Mouse (Mus musculus) heart, embryonic 12.5 days (tissue): Measurements from ENCODE around the gene Smpd4. TPM values are rescaled to one million over a fixed set of nuclear protein-coding genes. Genes with fewer than 3 reads are reported as not detected.

ENCODE experiments used
- ATAC-seq: fragments of 200-750 bp; cut with Nextera tagmentation; 2 replicates; pipeline ENCODE4 v1.8.0; 2017; ENCODE audit warnings: moderate TSS enrichment, moderate library complexity; ENCODE audit not compliant: insufficient number of reproducible peaks, low FRiP score
- H3K27ac ChIP-seq: fragments of 300-500 bp; sonication (generic); 2 replicates; pipeline ENCODE4 v1.5.1; 2016; ENCODE audit warnings: mild to moderate bottlenecking, moderate library complexity; ENCODE audit not compliant: poor library complexity, severe bottlenecking
- H3K27me3 ChIP-seq: fragments of 300-500 bp; sonication (generic); replicated peaks from 2 replicates; pipeline ENCODE4 v1.6.1; 2016; ENCODE audit warnings: mild to moderate bottlenecking, moderate library complexity
- H3K36me3 ChIP-seq: fragments of 300-500 bp; sonication (generic); 2 replicates; pipeline ENCODE4 v1.6.1; 2016; ENCODE audit warnings: mild to moderate bottlenecking, moderate library complexity
- H3K4me1 ChIP-seq: fragments of 300-500 bp; sonication (generic); replicated peaks from 2 replicates; pipeline ENCODE4 v1.6.1; 2016; ENCODE audit warnings: mild to moderate bottlenecking
- H3K4me2 ChIP-seq: fragments of 300-500 bp; sonication (generic); 2 replicates; pipeline ENCODE4 v1.6.1; 2016; ENCODE audit warnings: mild to moderate bottlenecking, moderate library complexity
- H3K4me3 ChIP-seq: fragments of 300-500 bp; sonication (generic); 2 replicates; pipeline ENCODE4 v1.5.1; 2016; ENCODE audit warnings: mild to moderate bottlenecking
- H3K9ac ChIP-seq: fragments of 300-500 bp; sonication (generic); 2 replicates; pipeline ENCODE4 v1.6.1; 2016; ENCODE audit warnings: mild to moderate bottlenecking, moderate library complexity
- H3K9me3 ChIP-seq: fragments of 300-500 bp; sonication (generic); replicated peaks from 2 replicates; pipeline ENCODE4 v1.6.1; 2016; ENCODE audit warnings: mild to moderate bottlenecking, moderate library complexity
- WGBS: fragments of 180-500 bp; shearing (Covaris S2); methylation state at CpG from one replicate; pipeline ENCODE4 v1.1.7; 2016; 5-methylcytosine and 5-hydroxymethylcytosine counted together
- polyA plus RNA-seq: library from polyadenylated mRNA; unstranded; fragments of >200 nt; fragmentation: Nextera tagmentation; extraction: Ambion mirVana; gene quantifications from 2 replicates; pipeline ENCODE4 v1.2.1, GENCODE M21; 2016

Smpd4 gene
- polyA plus RNA-seq, 1 experiment from 2014 or later: 30.3 TPM

GRCm38 (mm10) chr16:17639081-17639480 is 19.9 kb downstream of the Smpd4 start:
- Histone ChIP-seq H3K4me1 (peaks cover 33% of the 10 kb centered on the region), H3K36me3 (peaks cover 58% of the 10 kb centered on the region), H3K27me3 (no peaks in the 10 kb centered on the region), H3K9ac (no peak overlapping the region), H3K9me3 (no peaks in the 10 kb centered on the region), H3K4me3 (no peak overlapping the region), H3K4me2 (no peak overlapping the region), H3K27ac (no peak overlapping the region)
- ATAC-seq: no peak
- WGBS: 93% methylated on average over 3 of the region's 3 CpGs

GRCm38 (mm10) chr16:17639951-17640350 is 20.8 kb downstream of the Smpd4 start:
- WGBS: 91% methylated on average over 6 of the region's 6 CpGs
- Histone ChIP-seq H3K9me3 (no peaks in the 10 kb centered on the region), H3K36me3 (peaks cover 58% of the 10 kb centered on the region), H3K9ac (no peak overlapping the region), H3K4me3 (no peak overlapping the region), H3K27me3 (no peaks in the 10 kb centered on the region), H3K27ac (no peak overlapping the region), H3K4me1 (peaks cover 33% of the 10 kb centered on the region), H3K4me2 (no peak overlapping the region)
- ATAC-seq: no peak

DNA sequence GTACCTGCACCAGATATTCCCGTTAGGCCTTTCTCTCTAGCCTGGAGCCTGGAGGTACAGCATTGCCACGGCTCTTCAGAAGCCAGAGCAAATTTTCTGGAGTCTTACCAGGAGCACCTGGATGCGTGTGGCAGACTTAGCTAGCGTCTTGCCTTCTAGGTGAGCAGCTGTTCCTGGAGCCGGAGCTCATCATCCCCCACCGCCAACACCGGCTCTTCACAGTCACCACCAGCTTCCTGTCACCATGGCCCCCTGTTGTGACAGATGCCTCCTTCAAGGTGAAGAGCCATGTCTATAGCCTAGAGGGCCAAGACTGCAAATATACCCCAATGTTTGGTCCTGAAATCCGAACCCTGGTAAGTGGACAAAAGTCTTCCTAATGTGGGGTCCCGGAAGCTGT is 21.6 kb downstream of the Smpd4 start:
- Histone ChIP-seq H3K9me3 (no peaks in the 10 kb centered on the region), H3K27ac (no peak overlapping the region), H3K4me2 (no peak overlapping the region), H3K4me1 (peaks cover 30% of the 10 kb centered on the region), H3K27me3 (no peaks in the 10 kb centered on the region), H3K4me3 (no peak overlapping the region), H3K9ac (no peak overlapping the region), H3K36me3 (peaks cover 54% of the 10 kb centered on the region)
- 93% methylated on average over 9 of the region's 9 CpGs for WGBS
- no peak for ATAC-seq

DNA sequence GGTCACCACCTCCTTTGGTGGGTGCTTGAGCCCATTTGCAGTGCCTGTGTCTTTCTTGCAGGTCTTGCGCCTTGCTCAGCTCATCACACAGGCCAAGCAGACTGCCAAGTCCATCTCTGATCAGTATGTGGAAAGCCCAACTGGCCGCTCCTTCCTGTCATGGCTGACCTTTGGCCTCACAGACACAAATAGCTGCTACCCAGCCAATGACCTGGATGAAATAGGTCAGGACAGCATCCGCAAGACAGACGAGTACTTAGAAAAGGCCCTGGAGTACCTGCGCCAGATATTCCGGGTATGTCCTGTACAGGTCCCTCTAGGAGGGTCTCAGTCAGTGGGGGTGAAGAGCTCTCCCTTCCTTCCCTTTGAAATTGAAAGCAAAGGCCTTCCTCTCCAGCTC is 22.1 kb downstream of the Smpd4 start:
- Histone ChIP-seq H3K36me3 (peaks cover 54% of the 10 kb centered on the region), H3K9ac (no peak overlapping the region), H3K27me3 (no peaks in the 10 kb centered on the region), H3K4me3 (no peak overlapping the region), H3K9me3 (no peaks in the 10 kb centered on the region), H3K27ac (no peak overlapping the region), H3K4me1 (peaks cover 24% of the 10 kb centered on the region), H3K4me2 (no peak overlapping the region)
- ATAC-seq: no peak
- 85% methylated on average over 6 of the region's 6 CpGs for WGBS

GRCm38 (mm10) chr16:17642311-17642710 is 23.2 kb downstream of the Smpd4 start:
- Histone ChIP-seq H3K9ac (no peak overlapping the region), H3K9me3 (no peaks in the 10 kb centered on the region), H3K4me3 (no peak overlapping the region), H3K27me3 (no peaks in the 10 kb centered on the region), H3K36me3 (peaks cover 54% of the 10 kb centered on the region), H3K4me1 (peaks cover 23% of the 10 kb centered on the region), H3K27ac (no peak overlapping the region), H3K4me2 (no peak overlapping the region)
- 86% methylated on average over 8 of the region's 8 CpGs for whole genome bisulfite sequencing
- no peak for ATAC-seq

- H3K27me3 ChIP-seq: no peaks in the 10 kb centered on the region
- no peaks in the 10 kb centered on the region for H3K9me3 ChIP-seq
- no peak overlapping the region for H3K4me3 ChIP-seq
- H3K9ac ChIP-seq: no peak overlapping the region
- no peak overlapping the region for H3K4me2 ChIP-seq
- H3K36me3 ChIP-seq: peaks cover 55% of the 10 kb centered on the region
- 85% methylated on average over 4 of the region's 4 CpGs for WGBS
- no peak overlapping the region for H3K27ac ChIP-seq
- H3K4me1 ChIP-seq: peaks cover 13% of the 10 kb centered on the region
- ATAC-seq: no peak
These were observed 24.4 kb downstream of the Smpd4 start for GRCm38 (mm10) chr16:17643437-17643990.

GRCm38 (mm10) chr16:17646310-17647114 is 27.4 kb downstream of the Smpd4 start, which contains the start of gene Ccdc74a:
Gene Ccdc74a (plus strand): TSS chr16:17646470.
- Histone ChIP-seq H3K27ac (no peak within 1 kb of the TSS), H3K27me3 (no peaks in the 10 kb centered on the region), H3K4me2 (peak within 1 kb of the TSS; percentile 88), H3K9me3 (no peaks in the 10 kb centered on the region), H3K4me1 (peaks cover 13% of the 10 kb centered on the region), H3K4me3 (peak within 1 kb of the TSS; percentile 51), H3K36me3 (peaks cover 51% of the 10 kb centered on the region), H3K9ac (peak within 1 kb of the TSS; percentile 70)
- WGBS: 3% methylated on average over 65 of the region's 65 CpGs
- peak; percentile 96 for ATAC-seq

DNA sequence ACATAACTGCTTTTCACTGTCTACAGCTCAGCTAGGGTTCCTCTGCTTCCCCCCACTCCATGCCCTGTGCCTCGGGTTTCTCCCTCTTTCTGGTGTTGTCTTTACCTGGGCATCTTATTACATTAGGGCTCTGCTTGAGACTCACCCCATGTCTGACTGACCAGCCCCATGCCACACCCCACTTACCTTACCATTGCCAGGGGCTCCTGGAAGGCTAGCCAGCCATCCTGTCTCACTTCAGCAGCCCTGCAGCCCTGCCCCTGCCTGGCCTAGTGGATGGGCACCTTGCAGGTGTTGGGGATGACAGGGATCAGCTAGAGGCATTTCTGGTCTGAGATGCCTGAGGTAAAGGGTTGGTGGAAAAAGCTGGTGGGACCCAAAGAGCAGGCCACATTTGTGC is 28.0 kb downstream of the Smpd4 start:
- H3K4me2 ChIP-seq: peak overlapping the region; percentile 88
- peak overlapping the region; percentile 70; the same call in 1 of the 2 replicates for H3K9ac ChIP-seq
- H3K4me1 ChIP-seq: peaks cover 13% of the 10 kb centered on the region
- H3K9me3 ChIP-seq: no peaks in the 10 kb centered on the region
- ATAC-seq: no peak
- H3K4me3 ChIP-seq: peak overlapping the region; percentile 51
- H3K36me3 ChIP-seq: peaks cover 53% of the 10 kb centered on the region
- H3K27ac ChIP-seq: no peak overlapping the region
- 32% methylated on average over 1 of the region's 1 CpGs for WGBS
- H3K27me3 ChIP-seq: no peaks in the 10 kb centered on the region

- no peak overlapping the region for H3K4me3 ChIP-seq
- WGBS: 84% methylated on average over 10 of the region's 10 CpGs
- H3K4me2 ChIP-seq: no peak overlapping the region
- H3K36me3 ChIP-seq: peaks cover 53% of the 10 kb centered on the region
- H3K4me1 ChIP-seq: peaks cover 13% of the 10 kb centered on the region
- no peak overlapping the region for H3K27ac ChIP-seq
- no peaks in the 10 kb centered on the region for H3K9me3 ChIP-seq
- no peak overlapping the region for H3K9ac ChIP-seq
- ATAC-seq: no peak
- H3K27me3 ChIP-seq: no peaks in the 10 kb centered on the region
These were observed 28.6 kb downstream of the Smpd4 start for GRCm38 (mm10) chr16:17647566-17648340.

DNA sequence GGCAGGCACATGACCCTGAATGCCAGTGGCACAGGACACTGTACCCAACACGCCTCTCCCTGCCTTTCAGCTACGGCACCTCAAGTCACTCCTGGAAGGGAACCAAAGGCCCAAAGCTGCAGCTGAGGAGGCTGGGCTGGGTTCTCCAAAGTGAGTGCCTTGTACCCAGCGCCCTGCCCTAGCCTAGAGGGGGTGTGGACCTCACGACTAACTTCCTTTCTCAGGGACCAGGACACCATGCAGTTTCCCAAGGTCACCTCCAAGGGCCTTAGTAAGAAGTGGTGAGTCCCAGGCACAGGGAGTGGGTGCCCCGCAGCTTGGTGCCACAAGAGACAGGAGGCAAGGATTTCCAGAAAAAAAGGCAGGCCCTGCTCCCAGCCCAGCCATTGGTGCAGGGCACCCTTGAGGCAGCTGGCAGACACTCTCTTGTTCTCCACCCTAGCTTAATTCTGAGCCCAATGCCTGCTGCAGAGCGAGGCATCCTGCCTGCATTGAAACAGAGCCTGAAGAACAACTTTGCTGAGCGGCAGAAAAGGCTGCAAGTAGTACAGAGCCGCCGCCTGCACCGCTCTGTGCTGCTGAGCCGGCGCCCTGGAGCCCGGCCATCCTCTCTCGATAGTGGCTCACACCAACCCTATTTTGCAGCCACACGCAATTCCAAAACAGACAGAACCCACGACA is 30.9 kb downstream of the Smpd4 start:
- H3K27me3 ChIP-seq: no peaks in the 10 kb centered on the region
- H3K36me3 ChIP-seq: peaks cover 68% of the 10 kb centered on the region
- no peak overlapping the region for H3K4me2 ChIP-seq
- no peak for ATAC-seq
- H3K4me3 ChIP-seq: no peak overlapping the region
- no peak overlapping the region for H3K27ac ChIP-seq
- H3K9ac ChIP-seq: no peak overlapping the region
- no peaks in the 10 kb centered on the region for H3K9me3 ChIP-seq
- peaks cover 10% of the 10 kb centered on the region for H3K4me1 ChIP-seq
- whole genome bisulfite sequencing: 87% methylated on average over 16 of the region's 16 CpGs

GRCm38 (mm10) chr16:17650711-17651110 is 31.6 kb downstream of the Smpd4 start:
- H3K4me2 ChIP-seq: no peak overlapping the region
- peaks cover 10% of the 10 kb centered on the region for H3K4me1 ChIP-seq
- no peak overlapping the region for H3K27ac ChIP-seq
- no peaks in the 10 kb centered on the region for H3K27me3 ChIP-seq
- H3K4me3 ChIP-seq: no peak overlapping the region
- no peak overlapping the region for H3K9ac ChIP-seq
- 91% methylated on average over 1 of the region's 1 CpGs for WGBS
- ATAC-seq: no peak
- H3K36me3 ChIP-seq: peaks cover 75% of the 10 kb centered on the region
- no peaks in the 10 kb centered on the region for H3K9me3 ChIP-seq
